ENCODE assay signal across 21 mouse cellular contexts in the genomic region with DNA sequence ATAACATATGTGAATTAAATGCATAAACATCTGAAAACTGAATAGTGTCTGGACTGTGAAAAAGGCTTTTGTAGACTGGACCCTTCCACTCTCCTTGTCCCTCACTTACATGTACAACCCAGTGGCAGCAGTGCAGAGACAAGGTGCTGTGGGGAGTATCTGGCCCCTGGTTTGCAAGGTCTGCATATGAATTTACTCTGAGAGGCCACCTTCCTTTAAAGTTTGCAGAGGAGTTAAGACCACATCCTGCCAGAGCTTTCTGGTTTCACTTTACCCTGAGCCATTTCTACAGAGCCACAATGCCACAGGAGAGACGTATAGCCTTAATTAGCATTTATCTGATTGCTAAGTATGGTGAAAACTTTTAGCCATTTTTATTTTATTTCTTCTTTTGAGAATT. TPM values are rescaled to one million over a fixed set of nuclear protein-coding genes. Genes with fewer than 3 reads are reported as not detected.
DNase-seq lines count a peak whose midpoint lies in the region; ATAC-seq lines count a peak whose summit lies in the region.
"Had no signal": no experiment of that assay in that cellular context is flagged by ENCODE, and none has a peak within 500 bp of the region (broad histone marks: within the 10 kb centered on the region; RNA-seq: fewer than 3 reads in every experiment).

No protein-coding gene starts in this region.

- H3K36me3 ChIP-seq in splenic B cell, adult 2 months (ENCODE audit: control insufficient read depth, insufficient read depth, low read length, poor library complexity, severe bottlenecking) = no peaks in the 10 kb centered on the region
- H3K36me3 ChIP-seq in forebrain, embryonic 10.5 days (replicated peaks) = no peaks in the 10 kb centered on the region
- H3K36me3 ChIP-seq in heart, embryonic 12.5 days = no peaks in the 10 kb centered on the region
- H3K36me3 ChIP-seq: heart, embryonic 13.5 days; hindbrain, embryonic 10.5 days; intestine, embryonic 15.5 days; midbrain, embryonic 12.5 days had no signal

- ATAC-seq in CD4-positive, CD25-positive, alpha-beta regulatory T cell, adult 4 months = peak; percentile 93
- ATAC-seq in heart, embryonic 12.5 days (ENCODE audit: insufficient number of reproducible peaks, low FRiP score) = no peak
- ATAC-seq: forebrain, embryonic 14.5 days; intestine, embryonic 15.5 days had no signal

- H3K27ac ChIP-seq in forebrain, embryonic 10.5 days = no peak overlapping the region
- H3K27ac ChIP-seq in heart, embryonic 12.5 days (ENCODE audit: poor library complexity, severe bottlenecking) = no peak overlapping the region
- H3K27ac ChIP-seq: heart, embryonic 13.5 days; hindbrain, embryonic 10.5 days; intestine, embryonic 15.5 days; midbrain, embryonic 12.5 days had no signal

- no peaks in the 10 kb centered on the region for H3K9me3 ChIP-seq in forebrain, embryonic 10.5 days
- no peaks in the 10 kb centered on the region for H3K9me3 ChIP-seq in heart, embryonic 12.5 days (replicated peaks)
- H3K9me3 ChIP-seq: heart, embryonic 13.5 days; hindbrain, embryonic 10.5 days; intestine, embryonic 15.5 days; midbrain, embryonic 12.5 days had no signal

- no peak overlapping the region for H3K4me3 ChIP-seq in forebrain, embryonic 10.5 days
- no peak overlapping the region for H3K4me3 ChIP-seq in heart, embryonic 12.5 days
- H3K4me3 ChIP-seq: heart, embryonic 13.5 days; hindbrain, embryonic 10.5 days; intestine, embryonic 15.5 days; midbrain, embryonic 12.5 days; myocyte had no signal

- H3K27me3 ChIP-seq in splenic B cell, adult 2 months (ENCODE audit: control insufficient read depth, insufficient read depth, low read length, poor library complexity, severe bottlenecking) = no peaks in the 10 kb centered on the region
- H3K27me3 ChIP-seq in forebrain, embryonic 10.5 days (ENCODE audit: poor library complexity, severe bottlenecking) = no peaks in the 10 kb centered on the region
- H3K27me3 ChIP-seq in heart, embryonic 12.5 days (replicated peaks) = no peaks in the 10 kb centered on the region
- H3K27me3 ChIP-seq: heart, embryonic 13.5 days; intestine, embryonic 15.5 days; midbrain, embryonic 12.5 days had no signal

- no peak overlapping the region for H3K9ac ChIP-seq in heart, embryonic 12.5 days
- H3K9ac ChIP-seq: heart, embryonic 13.5 days; intestine, embryonic 15.5 days; midbrain, embryonic 12.5 days had no signal

- WGBS in forebrain, embryonic 10.5 days = 94% methylated on average over 1 of the region's 1 CpGs
- WGBS in heart, embryonic 12.5 days = 72% methylated on average over 1 of the region's 1 CpGs

- H3K4me1 ChIP-seq in forebrain, embryonic 10.5 days = no peaks in the 10 kb centered on the region
- H3K4me1 ChIP-seq in heart, embryonic 12.5 days (replicated peaks) = no peaks in the 10 kb centered on the region
- H3K4me1 ChIP-seq: heart, embryonic 13.5 days; hindbrain, embryonic 10.5 days; intestine, embryonic 15.5 days; midbrain, embryonic 12.5 days had no signal

- DNase-seq in 416B (ENCODE audit: low read depth) = peak; percentile 27
- DNase-seq in induced T-regulatory cell, adult 2 months (ENCODE audit: low read depth) = peak; percentile 85
- peak; percentile 55 for DNase-seq in splenic B cell, adult 2 months (ENCODE audit: low read depth, low spot score)
- DNase-seq in forebrain, embryonic 10.5 days (ENCODE audit: extremely low spot score, low spot score) = no peak
- DNase-seq in urinary bladder, adult 18-20 months (ENCODE audit: low spot score in 2 of 2) = no peak
- DNase-seq in Muller cell, postnatal 12 days (ENCODE audit: inconsistent ontology term) = no peak
- DNase-seq: adrenal gland, postnatal 36 days; cerebellum, adult 8-10 months; gastrocnemius, postnatal 36 days; left cerebral cortex, postnatal 4 days; lung, adult 2 months; lung, postnatal 36 days had no signal

- H3K4me2 ChIP-seq in heart, embryonic 12.5 days = no peak overlapping the region
- H3K4me2 ChIP-seq: heart, embryonic 13.5 days; intestine, embryonic 15.5 days; liver, embryonic 11.5 days; midbrain, embryonic 12.5 days had no signal

RNA-seq across cellular contexts. Expression of gene Fabp7, which starts 31.3 kb away (rescaled TPM):
- polyA plus RNA-seq in CD4-positive, CD25-positive, alpha-beta regulatory T cell, adult 4 months (2017; shearing (Covaris generic)) = not detected
- polyA plus RNA-seq in forebrain, embryonic 10.5 days (2016; fragmentation: Nextera tagmentation; extraction: Ambion mirVana) = 140 and 229 TPM in 2 replicates
- polyA plus RNA-seq in heart, embryonic 12.5 days (2016; fragmentation: Nextera tagmentation; extraction: Ambion mirVana) = 1.8 and 3.9 TPM in 2 replicates

RNA-seq across cellular contexts. Expression of gene Smpdl3a, which starts 40.8 kb away (rescaled TPM):
- polyA plus RNA-seq in CD4-positive, CD25-positive, alpha-beta regulatory T cell, adult 4 months (2017; shearing (Covaris generic)) = 100 to 1,000 TPM; 136 to 158 TPM
- 5.1 and 5.9 TPM in 2 replicates for polyA plus RNA-seq in forebrain, embryonic 10.5 days (2016; fragmentation: Nextera tagmentation; extraction: Ambion mirVana)
- 25.2 and 26.4 TPM in 2 replicates for polyA plus RNA-seq in heart, embryonic 12.5 days (2016; fragmentation: Nextera tagmentation; extraction: Ambion mirVana)

Comparison
In these comparisons a context has a peak if more than half of its experiments do, and no peak if none do; other contexts are left out.
1. DNase-seq: peak in 416B (single experiment), induced T-regulatory cell, adult 2 months (single experiment) and splenic B cell, adult 2 months (single experiment); none in forebrain, embryonic 10.5 days (single experiment), urinary bladder, adult 18-20 months (0 of 2) and Muller cell, postnatal 12 days (single experiment).
2. RNA of gene Fabp7, which starts 31.3 kb away (polyA plus RNA-seq): 140 to 229 TPM in forebrain, embryonic 10.5 days; 1.8 to 3.9 TPM in heart, embryonic 12.5 days and not detected in CD4-positive, CD25-positive, alpha-beta regulatory T cell, adult 4 months; every median in the first group is over 10 times any median in the second.